Mouse (Mus musculus): ENCODE data around the gene Misp. TPM values are rescaled to one million over a fixed set of nuclear protein-coding genes. Genes with fewer than 3 reads are reported as not detected.
A peak's percentile ranks its signal among the peaks of the same experiment; 100 is the strongest.

Misp gene
- polyA plus RNA-seq, 1 experiment from 2014 or later: 0.50 TPM

DNA sequence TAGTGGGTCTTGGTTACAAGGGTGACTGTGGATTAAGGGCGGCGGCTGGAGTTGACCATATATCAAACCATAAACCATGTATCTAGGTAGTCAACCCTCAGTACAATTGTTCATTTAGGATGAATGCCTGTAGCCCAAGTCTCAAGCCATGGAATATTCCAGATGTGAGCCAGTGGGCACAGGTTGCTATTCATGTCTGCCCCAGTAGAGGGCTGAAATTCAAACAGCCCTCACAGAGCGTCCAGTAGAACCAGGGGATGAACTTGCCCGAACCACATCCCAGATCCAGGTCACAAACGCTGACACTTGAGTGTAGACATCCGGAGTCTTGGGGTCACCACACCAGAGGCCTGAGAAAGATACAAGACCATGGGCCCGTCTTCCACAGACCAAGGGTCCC, 37.7 kb upstream of the Misp start:
- peaks cover 25% of the 10 kb centered on the region for H3K4me1 ChIP-seq (replicated peaks)
- H3K27ac ChIP-seq (replicated peaks): no peak overlapping the region
- H3K9me3 ChIP-seq (replicated peaks): no peaks in the 10 kb centered on the region
- H3K27me3 ChIP-seq: peaks cover 62% of the 10 kb centered on the region
- H3K4me3 ChIP-seq (replicated peaks): no peak overlapping the region
- no peak overlapping the region for H3K9ac ChIP-seq
- WGBS (ENCODE audit: insufficient replicate concordance): 52% methylated on average over 7 of the region's 7 CpGs
- H3K4me2 ChIP-seq: no peak overlapping the region
- no peak for ATAC-seq (ENCODE audit: insufficient read depth)
- no peaks in the 10 kb centered on the region for H3K36me3 ChIP-seq (replicated peaks)

DNA sequence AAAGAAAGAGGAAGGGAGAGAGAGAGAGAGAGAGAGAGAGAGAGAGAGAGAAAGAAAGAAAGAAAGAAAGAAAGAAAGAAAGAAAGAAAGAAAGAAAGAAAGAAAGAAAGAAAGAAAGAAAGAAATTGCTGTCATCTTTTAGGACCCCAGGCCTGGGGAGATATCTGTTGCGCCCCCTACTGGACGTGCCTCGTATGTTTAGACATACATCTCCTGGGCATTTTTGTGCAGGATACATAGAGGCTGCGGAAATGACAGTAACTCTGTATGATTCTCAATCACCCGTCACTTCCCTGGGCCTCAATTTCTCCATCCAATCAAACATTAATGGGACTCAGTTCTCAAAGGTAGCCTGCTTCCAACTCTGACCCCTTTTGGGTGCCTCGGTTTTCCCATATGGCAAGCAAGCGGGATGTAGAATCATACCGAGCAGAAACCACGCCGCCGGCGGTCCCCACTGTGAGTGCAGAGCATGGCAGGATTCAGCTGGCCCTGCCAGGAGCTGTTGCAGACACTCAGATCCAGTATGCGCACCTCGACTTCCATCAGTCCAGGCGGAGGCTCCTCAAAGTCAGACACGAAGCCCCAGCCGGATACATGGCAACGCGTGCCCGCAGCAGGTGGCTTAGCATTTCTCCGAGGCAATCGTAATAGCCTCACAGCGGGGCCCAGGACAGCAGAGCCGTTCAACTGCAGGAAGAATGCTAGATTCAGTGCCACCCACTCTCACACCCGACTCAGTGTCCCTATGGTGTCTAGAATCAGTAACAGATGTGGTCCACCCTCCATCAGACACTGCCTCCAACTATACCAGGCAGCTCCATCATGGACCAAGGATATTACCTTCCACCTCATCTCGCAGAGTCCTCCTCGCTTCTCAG, 36.6 kb upstream of the Misp start:
- Histone ChIP-seq H3K36me3 (replicated peaks) (no peaks in the 10 kb centered on the region), H3K27me3 (peaks cover 51% of the 10 kb centered on the region), H3K4me3 (replicated peaks) (no peak overlapping the region), H3K27ac (replicated peaks) (no peak overlapping the region), H3K9me3 (replicated peaks) (no peaks in the 10 kb centered on the region), H3K9ac (no peak overlapping the region), H3K4me1 (replicated peaks) (peaks cover 28% of the 10 kb centered on the region), H3K4me2 (no peak overlapping the region)
- 51% methylated on average over 27 of the region's 27 CpGs for WGBS (ENCODE audit: insufficient replicate concordance)
- no peak for ATAC-seq (ENCODE audit: insufficient read depth)

DNA sequence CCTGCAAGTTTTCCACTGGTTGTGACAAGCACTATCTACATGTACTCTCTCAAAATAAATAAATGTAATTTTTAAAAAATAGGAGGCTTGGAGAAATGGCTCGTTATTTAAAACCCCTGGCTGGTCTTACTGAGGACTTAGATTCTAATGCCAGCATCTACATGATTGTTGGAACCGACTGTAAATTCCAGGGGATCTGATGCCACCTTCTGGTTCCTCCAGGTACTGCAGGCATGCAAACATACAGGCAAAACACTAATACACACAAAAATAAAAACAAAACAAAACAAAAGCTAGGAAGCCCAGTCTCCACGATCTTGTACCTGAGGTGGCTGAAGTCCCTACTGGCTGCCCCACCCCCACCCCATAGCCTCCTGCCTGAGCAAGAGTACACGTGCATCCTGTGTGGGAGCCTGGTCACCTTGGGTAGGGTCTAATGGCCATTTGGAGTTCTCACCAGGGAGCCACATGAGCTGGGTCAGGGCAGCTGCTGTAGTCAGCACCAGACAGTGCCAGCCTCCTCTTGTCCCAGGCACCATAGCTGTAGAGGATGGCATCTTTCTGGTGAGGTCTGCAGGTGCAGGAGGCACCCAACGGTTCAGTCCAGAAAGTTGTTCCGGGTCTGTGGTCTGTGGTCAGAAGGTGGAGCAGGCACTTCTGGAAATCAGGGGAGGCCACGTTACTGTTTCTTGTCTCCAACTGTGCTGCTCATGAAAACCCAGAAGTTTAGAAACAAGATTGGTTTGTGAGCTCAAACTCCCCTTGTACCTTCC, 32.2 kb upstream of the Misp start:
- 0 out of 2 replicates have a peak overlapping the region, but pooled peaks have one; percentile 42 for H3K27ac ChIP-seq (replicated peaks)
- H3K4me2 ChIP-seq: 0 out of 2 replicates have a peak overlapping the region, but pooled peaks have one; percentile 1
- no peaks in the 10 kb centered on the region for H3K9me3 ChIP-seq (replicated peaks)
- no peak overlapping the region for H3K9ac ChIP-seq
- H3K27me3 ChIP-seq: peaks cover 13% of the 10 kb centered on the region
- H3K4me1 ChIP-seq (replicated peaks): peaks cover 15% of the 10 kb centered on the region
- no peaks in the 10 kb centered on the region for H3K36me3 ChIP-seq (replicated peaks)
- ATAC-seq (ENCODE audit: insufficient read depth): no peak
- WGBS (ENCODE audit: insufficient replicate concordance): 14% methylated on average over 7 of the region's 7 CpGs
- no peak overlapping the region for H3K4me3 ChIP-seq (replicated peaks)

DNA sequence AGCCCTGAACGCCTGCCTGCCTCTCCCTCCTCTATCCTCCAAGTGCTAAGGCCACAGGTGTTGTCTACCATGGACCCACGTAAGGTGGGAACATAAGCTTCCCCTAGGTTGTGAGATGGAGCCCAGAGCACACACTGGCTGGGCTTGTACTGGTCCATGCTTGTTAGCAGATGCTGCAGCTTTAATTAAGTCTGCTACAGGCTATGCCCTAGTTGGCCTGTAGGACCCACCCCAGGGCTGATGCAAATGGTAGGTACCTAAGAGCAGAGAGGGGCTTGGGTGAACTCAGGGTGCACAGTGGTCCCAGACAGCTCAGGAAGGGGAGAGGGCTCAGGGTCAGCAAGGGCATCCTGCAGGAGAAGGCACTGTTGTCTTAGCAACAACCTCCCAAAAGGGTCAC, 31.2 kb upstream of the Misp start:
- peaks cover 18% of the 10 kb centered on the region for H3K27me3 ChIP-seq
- ATAC-seq (ENCODE audit: insufficient read depth): no peak
- no peak overlapping the region for H3K9ac ChIP-seq
- H3K36me3 ChIP-seq (replicated peaks): no peaks in the 10 kb centered on the region
- no peaks in the 10 kb centered on the region for H3K9me3 ChIP-seq (replicated peaks)
- no peak overlapping the region for H3K4me2 ChIP-seq
- H3K27ac ChIP-seq (replicated peaks): 0 out of 2 replicates have a peak overlapping the region, but pooled peaks have one; percentile 42
- WGBS (ENCODE audit: insufficient replicate concordance): 54% methylated on average over 2 of the region's 2 CpGs
- H3K4me1 ChIP-seq (replicated peaks): peaks cover 24% of the 10 kb centered on the region
- H3K4me3 ChIP-seq (replicated peaks): no peak overlapping the region

DNA sequence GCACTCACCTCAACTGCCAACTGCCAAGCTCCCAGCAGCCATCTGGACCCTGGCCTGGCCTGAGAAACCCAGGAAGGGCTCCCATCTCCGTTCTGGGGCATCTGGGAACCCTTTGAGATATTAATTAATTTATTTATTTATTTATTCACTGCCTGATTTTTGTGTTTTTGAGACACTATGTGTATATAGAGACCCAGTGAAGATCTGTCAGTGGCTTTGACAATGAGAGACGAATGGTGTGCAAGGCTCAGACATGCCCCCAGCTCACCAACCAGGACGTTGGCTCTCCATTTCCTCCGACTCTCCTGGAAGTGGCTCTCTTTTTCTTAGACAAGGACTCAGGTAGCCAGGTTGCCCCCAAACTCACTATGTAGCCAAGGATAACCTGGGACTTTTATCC, 29.9 kb upstream of the Misp start, which contains the start of gene Prss57:
Prss57 (minus strand) TSS at position 101 of the 400 bp plus-strand sequence.
- no peak within 1 kb of the TSS for H3K9ac ChIP-seq
- no peak within 1 kb of the TSS for H3K4me2 ChIP-seq
- H3K36me3 ChIP-seq (replicated peaks): no peaks in the 10 kb centered on the region
- WGBS (ENCODE audit: insufficient replicate concordance): 47% methylated on average over 4 of the region's 4 CpGs
- H3K4me3 ChIP-seq (replicated peaks): no peak within 1 kb of the TSS
- H3K27ac ChIP-seq (replicated peaks): no peak within 1 kb of the TSS
- peaks cover 23% of the 10 kb centered on the region for H3K27me3 ChIP-seq
- H3K4me1 ChIP-seq (replicated peaks): peaks cover 28% of the 10 kb centered on the region
- no peaks in the 10 kb centered on the region for H3K9me3 ChIP-seq (replicated peaks)
- ATAC-seq (ENCODE audit: insufficient read depth): no peak

DNA sequence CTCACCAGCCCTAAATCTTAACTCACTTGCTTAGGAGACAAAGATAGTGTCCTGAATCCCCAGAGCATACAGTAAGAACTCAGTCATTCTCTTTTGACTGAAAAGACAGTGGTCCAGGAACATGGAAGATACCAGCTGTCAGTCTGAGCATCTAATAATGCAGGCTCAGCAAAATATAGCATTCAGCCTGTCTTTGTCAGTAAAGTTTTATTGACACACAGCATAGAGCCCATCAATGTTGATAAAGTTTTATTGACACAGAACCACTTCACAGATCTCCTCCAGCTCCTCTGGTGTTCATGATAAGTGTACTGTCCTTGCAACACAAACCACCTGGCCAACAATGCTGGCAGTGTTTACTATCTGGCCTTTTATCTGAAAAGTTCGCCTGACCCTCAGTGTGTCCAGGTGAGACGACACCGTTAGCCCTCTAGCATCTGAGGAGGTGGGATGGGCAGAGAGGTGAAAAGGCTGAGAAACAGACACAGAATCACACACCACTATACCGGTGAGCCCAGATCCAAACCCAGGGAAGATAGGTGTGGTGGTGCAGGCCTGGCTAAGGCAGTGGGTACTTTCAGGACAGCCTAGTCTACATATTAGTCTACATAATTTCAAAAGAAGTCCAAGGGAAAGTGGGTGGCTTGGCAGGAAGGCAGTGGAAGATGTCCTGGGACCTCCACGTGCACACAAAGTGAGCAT, 28.3 kb upstream of the Misp start:
- Histone ChIP-seq H3K4me1 (replicated peaks) (peaks cover 42% of the 10 kb centered on the region), H3K27me3 (peaks cover 23% of the 10 kb centered on the region), H3K36me3 (replicated peaks) (no peaks in the 10 kb centered on the region), H3K9ac (no peak overlapping the region), H3K4me2 (no peak overlapping the region; the same call in 1 of the 2 replicates), H3K27ac (replicated peaks) (no peak overlapping the region), H3K9me3 (replicated peaks) (no peaks in the 10 kb centered on the region), H3K4me3 (replicated peaks) (no peak overlapping the region)
- 66% methylated on average over 5 of the region's 5 CpGs for WGBS (ENCODE audit: insufficient replicate concordance)
- ATAC-seq (ENCODE audit: insufficient read depth): no peak

DNA sequence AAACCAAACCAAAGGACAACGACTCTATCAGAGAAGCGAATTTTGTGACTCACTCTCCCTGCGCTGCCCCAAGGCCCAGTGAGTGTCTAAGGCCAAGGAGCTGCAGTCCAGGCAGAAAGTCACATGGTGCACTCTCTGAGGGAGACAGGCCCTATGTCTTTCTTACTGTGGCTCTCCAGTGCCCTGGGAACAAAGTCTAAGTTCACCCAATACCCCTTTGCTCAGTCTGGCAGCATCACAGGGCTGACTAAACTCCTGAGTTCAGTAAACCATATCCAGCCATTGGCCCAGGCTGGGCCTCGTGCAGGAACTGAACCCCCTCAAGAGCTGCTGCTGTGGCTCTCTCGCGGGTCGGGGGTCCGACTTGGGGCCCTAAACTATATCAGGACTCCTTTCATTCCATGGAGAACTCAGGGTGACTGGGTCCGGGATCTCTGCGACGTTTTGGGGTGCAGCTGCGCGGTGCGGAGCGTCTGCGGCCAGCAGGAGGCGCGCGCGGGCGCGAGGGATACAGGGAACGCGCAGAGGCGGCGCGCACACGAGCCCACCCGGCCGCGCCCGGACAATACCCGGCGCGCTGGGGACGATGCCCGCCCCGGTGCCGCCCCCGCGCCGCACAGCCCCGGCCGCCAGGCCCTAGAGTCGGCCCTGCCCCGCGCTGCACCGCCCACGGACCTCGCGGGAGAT, 27.6 kb upstream of the Misp start, which contains the start of gene Palm:
Palm (plus strand) TSS at position 522 of the 687 bp plus-strand sequence.
- peak within 1 kb of the TSS; percentile 85 for H3K4me2 ChIP-seq
- peak; percentile 36; the same call in 1 of the 2 replicates for ATAC-seq (ENCODE audit: insufficient read depth)
- peaks cover 23% of the 10 kb centered on the region for H3K27me3 ChIP-seq
- peak within 1 kb of the TSS; percentile 64 for H3K4me3 ChIP-seq (replicated peaks)
- WGBS (ENCODE audit: insufficient replicate concordance): 4% methylated on average over 51 of the region's 51 CpGs
- H3K4me1 ChIP-seq (replicated peaks): peaks cover 49% of the 10 kb centered on the region
- peak within 1 kb of the TSS; percentile 33; the same call in 1 of the 2 replicates for H3K27ac ChIP-seq (replicated peaks)
- H3K9ac ChIP-seq: peak within 1 kb of the TSS; percentile 53
- no peaks in the 10 kb centered on the region for H3K9me3 ChIP-seq (replicated peaks)
- no peaks in the 10 kb centered on the region for H3K36me3 ChIP-seq (replicated peaks)

DNA sequence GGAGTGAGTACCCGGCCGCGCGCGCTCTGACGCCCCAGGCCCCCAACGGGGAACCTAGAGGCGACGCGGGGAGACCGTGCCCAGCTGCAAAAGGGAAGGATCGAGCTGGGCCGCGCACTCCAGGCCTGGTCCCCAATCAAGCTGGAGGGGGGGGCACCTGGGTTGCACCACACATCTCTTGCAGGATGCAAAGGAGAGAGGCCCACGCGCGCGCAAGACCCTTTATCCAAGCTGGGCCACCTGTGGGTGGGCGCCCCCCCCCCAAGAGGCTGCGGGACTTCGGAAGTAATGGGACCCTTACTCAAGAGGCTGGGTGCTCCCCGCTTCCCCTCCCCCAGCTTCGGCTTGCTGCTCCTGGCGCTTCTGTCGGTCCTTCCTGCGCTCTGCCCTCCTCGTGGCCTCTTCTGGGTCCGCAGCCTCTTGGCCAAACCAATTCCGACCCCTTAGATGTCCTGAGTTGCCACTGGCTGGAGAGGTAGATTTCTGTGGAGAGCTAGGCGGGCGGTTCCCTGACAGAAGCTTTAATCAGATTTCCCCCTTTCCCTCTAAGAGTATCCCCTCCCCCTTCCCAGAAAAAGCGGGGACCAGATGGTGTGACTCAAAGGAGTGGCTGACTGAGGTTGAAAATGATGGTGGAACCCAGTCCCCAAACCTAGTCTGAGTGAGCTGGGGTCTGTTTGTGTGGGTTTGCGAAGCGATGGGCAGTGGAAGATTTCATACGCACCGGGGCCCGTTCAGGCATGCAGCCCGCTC, 26.9 kb upstream of the Misp start:
- 8% methylated on average over 38 of the region's 38 CpGs for WGBS (ENCODE audit: insufficient replicate concordance)
- no peak for ATAC-seq (ENCODE audit: insufficient read depth)
- H3K27ac ChIP-seq (replicated peaks): peak overlapping the region; percentile 33; the same call in 1 of the 2 replicates
- H3K27me3 ChIP-seq: peaks cover 23% of the 10 kb centered on the region
- H3K36me3 ChIP-seq (replicated peaks): no peaks in the 10 kb centered on the region
- H3K9me3 ChIP-seq (replicated peaks): no peaks in the 10 kb centered on the region
- H3K4me3 ChIP-seq (replicated peaks): peak overlapping the region; percentile 64
- H3K4me1 ChIP-seq (replicated peaks): peaks cover 53% of the 10 kb centered on the region
- H3K4me2 ChIP-seq: peak overlapping the region; percentile 85
- peak overlapping the region; percentile 53 for H3K9ac ChIP-seq

DNA sequence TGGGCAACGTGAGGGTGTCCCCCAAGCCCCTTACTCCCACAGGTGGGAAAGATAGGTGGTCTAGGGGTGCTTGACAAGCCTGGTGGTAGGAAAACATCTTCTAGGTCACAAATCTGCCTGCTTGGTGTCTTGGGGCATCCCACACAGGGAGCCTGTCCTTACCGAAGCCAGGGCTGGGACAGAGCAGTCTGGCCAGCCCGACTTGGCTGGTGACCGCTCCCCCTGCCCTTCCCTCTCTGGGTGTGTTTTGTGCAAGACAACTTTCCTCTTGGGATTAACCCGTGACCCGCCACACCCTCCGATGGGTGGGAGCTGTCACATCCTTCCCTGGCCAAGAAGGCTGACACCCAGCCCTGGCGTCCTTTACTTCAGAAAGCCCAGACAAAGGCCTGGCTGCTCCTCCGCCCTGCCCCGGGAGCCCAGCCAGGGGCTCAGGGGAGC, 26.3 kb upstream of the Misp start:
- H3K9ac ChIP-seq: no peak overlapping the region
- peak overlapping the region; percentile 64 for H3K4me3 ChIP-seq (replicated peaks)
- H3K27me3 ChIP-seq: peaks cover 23% of the 10 kb centered on the region
- H3K4me2 ChIP-seq: peak overlapping the region; percentile 85
- no peaks in the 10 kb centered on the region for H3K9me3 ChIP-seq (replicated peaks)
- H3K27ac ChIP-seq (replicated peaks): 0 out of 2 replicates have a peak overlapping the region, but pooled peaks have one; percentile 14
- H3K36me3 ChIP-seq (replicated peaks): no peaks in the 10 kb centered on the region
- WGBS (ENCODE audit: insufficient replicate concordance): 21% methylated on average over 10 of the region's 10 CpGs
- peaks cover 56% of the 10 kb centered on the region for H3K4me1 ChIP-seq (replicated peaks)
- ATAC-seq (ENCODE audit: insufficient read depth): no peak

DNA sequence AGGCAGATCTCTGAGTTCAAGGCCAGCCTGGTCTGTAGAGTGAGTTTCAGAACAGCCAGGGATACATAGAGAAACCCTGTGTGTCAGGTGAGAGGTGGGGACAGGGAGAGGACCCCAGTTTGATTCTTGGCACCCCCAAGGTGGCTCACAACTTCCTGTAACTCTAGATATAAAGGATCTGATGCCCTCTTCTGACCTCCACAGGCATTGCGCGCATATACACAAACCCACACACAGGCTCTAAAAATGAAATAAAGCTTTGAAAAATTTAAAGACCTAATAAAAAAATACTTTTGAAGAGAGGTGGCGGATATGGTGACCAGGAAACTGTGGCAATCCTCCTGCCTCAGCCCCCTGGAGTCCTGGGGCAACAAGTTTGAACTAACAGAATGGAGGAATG, 24.9 kb upstream of the Misp start:
- no peak for ATAC-seq (ENCODE audit: insufficient read depth)
- H3K27me3 ChIP-seq: peaks cover 23% of the 10 kb centered on the region
- H3K27ac ChIP-seq (replicated peaks): no peak overlapping the region
- 80% methylated on average over 3 of the region's 3 CpGs for WGBS (ENCODE audit: insufficient replicate concordance)
- H3K36me3 ChIP-seq (replicated peaks): no peaks in the 10 kb centered on the region
- H3K4me2 ChIP-seq: no peak overlapping the region
- H3K4me1 ChIP-seq (replicated peaks): peaks cover 57% of the 10 kb centered on the region
- H3K9me3 ChIP-seq (replicated peaks): no peaks in the 10 kb centered on the region
- no peak overlapping the region for H3K4me3 ChIP-seq (replicated peaks)
- no peak overlapping the region for H3K9ac ChIP-seq

All from liver, embryonic 15.5 days (tissue).